Mouse (Mus musculus): ENCODE data around the gene Fkbp5. TPM values are rescaled to one million over a fixed set of nuclear protein-coding genes. Genes with fewer than 3 reads are reported as not detected.

Gene Fkbp5
- polyA plus RNA-seq, 1 experiment from 2014 or later: 27.3 TPM

DNA sequence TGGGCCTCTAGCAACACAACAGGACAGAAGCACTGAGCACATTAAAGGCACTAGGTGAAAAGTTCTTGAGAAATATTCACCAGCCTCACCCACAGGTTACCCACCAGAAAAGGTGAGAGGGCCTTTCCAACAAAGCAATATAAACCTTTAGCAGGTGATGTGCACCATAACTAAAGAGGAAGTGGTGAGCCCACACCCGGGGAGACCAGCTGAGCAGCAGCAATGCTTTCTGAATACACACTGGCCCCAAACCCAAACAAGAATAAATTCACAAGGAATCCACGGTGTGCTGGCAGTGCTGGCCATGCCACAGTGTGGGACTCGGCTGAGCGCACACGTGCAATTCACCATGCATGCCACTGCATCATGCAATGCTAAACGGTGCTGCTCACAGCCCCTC is 74.7 kb downstream of the Fkbp5 start:
- Histone ChIP-seq H3K9me3 (no peaks in the 10 kb centered on the region), H3K9ac (no peak overlapping the region), H3K4me1 (0 out of 2 replicates have a peak, but pooled peaks cover 1% of the 10 kb centered on the region), H3K4me2 (replicated peaks) (no peak overlapping the region), H3K27me3 (no peaks in the 10 kb centered on the region), H3K4me3 (no peak overlapping the region), H3K27ac (no peak overlapping the region), H3K36me3 (peaks cover 8% of the 10 kb centered on the region; the same call in 1 of the 2 replicates)
- WGBS: 87% methylated on average over 6 of the region's 6 CpGs
- no peak for ATAC-seq (ENCODE audit: low FRiP score, low read depth)

DNA sequence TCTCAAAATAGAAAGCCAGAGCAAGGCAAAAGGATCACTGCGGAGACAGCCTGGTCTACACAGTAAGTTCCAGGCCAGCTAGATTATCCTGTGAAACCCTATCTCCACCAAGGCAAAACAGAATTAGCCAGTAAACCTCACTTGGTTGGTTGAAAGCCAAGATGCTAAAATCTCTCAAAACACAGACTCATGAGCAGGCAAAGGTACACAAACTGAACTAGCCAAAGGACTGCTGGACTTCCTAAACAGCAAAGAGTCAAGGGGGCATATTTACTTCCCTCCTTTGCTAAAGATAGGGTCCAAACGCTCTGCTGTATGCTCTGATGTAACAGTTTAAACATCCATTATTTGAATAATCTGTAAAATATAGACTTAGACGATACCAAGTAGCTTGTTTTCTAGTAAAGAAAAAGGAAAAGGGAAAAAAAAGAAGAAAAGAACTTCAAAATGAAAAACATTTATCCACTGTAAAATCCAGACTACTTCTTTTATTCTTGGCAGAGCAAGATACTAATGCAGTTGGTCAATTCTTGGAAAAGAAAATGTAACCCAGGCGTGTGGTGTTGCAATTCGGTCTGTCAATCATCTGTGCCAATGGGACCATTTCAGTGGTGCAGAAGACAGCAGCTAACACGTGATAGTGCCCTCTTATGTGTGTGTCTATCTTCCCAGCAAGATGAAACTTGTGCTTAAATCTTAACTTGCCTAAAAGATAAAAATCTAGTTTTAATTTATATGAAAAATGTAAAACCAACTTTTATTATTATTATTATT is 78.8 kb downstream of the Fkbp5 start:
- Histone ChIP-seq H3K27ac (no peak overlapping the region), H3K4me2 (replicated peaks) (no peak overlapping the region), H3K4me3 (no peak overlapping the region), H3K27me3 (no peaks in the 10 kb centered on the region), H3K9ac (no peak overlapping the region), H3K4me1 (peaks cover 7% of the 10 kb centered on the region; the same call in 1 of the 2 replicates), H3K9me3 (no peaks in the 10 kb centered on the region), H3K36me3 (peaks cover 18% of the 10 kb centered on the region)
- 83% methylated on average over 6 of the region's 6 CpGs for WGBS
- ATAC-seq (ENCODE audit: low FRiP score, low read depth): no peak

- peaks cover 7% of the 10 kb centered on the region; the same call in 1 of the 2 replicates for H3K4me1 ChIP-seq
- H3K36me3 ChIP-seq: peaks cover 18% of the 10 kb centered on the region
- no peak overlapping the region for H3K27ac ChIP-seq
- no peak overlapping the region for H3K4me2 ChIP-seq (replicated peaks)
- no peak overlapping the region for H3K4me3 ChIP-seq
- H3K9me3 ChIP-seq: no peaks in the 10 kb centered on the region
- whole genome bisulfite sequencing: 92% methylated on average over 2 of the region's 2 CpGs
- no peaks in the 10 kb centered on the region for H3K27me3 ChIP-seq
- no peak overlapping the region for H3K9ac ChIP-seq
- no peak for ATAC-seq (ENCODE audit: low FRiP score, low read depth)
Observed at GRCm38 (mm10) chr17:28437938-28438337, 79.4 kb downstream of the Fkbp5 start.

DNA sequence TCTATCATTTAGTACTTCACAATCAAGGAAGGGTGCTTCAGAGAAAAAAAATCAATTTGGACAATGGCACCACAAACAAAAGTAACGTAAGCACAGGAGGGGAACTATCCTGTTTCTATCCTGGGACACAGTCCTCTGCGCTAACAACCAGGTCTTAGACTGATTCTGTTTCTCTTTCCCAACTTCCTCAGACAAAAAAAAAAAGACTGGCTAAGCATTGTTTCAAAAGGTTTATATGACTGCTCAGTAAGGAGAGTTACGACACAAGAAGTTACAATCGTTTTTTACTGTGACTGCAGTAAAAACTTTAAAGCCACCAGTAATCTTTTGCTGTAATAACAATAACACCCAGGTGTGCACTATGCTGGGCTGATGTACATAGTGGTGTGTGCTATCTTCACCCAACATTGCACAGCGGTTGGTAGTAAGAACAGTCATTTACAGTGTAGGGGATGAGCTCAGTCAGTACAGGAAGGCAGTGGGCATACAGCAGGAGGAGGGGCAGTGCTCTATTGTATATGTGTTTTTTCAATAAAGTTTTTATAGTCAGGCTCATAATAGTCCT is 82.3 kb downstream of the Fkbp5 start:
- H3K27me3 ChIP-seq: no peaks in the 10 kb centered on the region
- no peak overlapping the region for H3K9ac ChIP-seq
- peaks cover 15% of the 10 kb centered on the region; the same call in 1 of the 2 replicates for H3K4me1 ChIP-seq
- WGBS: 38% methylated on average over 5 of the region's 5 CpGs
- H3K36me3 ChIP-seq: peaks cover 18% of the 10 kb centered on the region
- ATAC-seq (ENCODE audit: low FRiP score, low read depth): no peak
- H3K4me2 ChIP-seq (replicated peaks): no peak overlapping the region
- H3K27ac ChIP-seq: no peak overlapping the region
- no peak overlapping the region for H3K4me3 ChIP-seq
- no peaks in the 10 kb centered on the region for H3K9me3 ChIP-seq

GRCm38 (mm10) chr17:28433029-28433428 is 84.3 kb downstream of the Fkbp5 start:
- no peaks in the 10 kb centered on the region for H3K27me3 ChIP-seq
- peaks cover 16% of the 10 kb centered on the region for H3K36me3 ChIP-seq
- ATAC-seq (ENCODE audit: low FRiP score, low read depth): no peak
- H3K4me2 ChIP-seq (replicated peaks): no peak overlapping the region
- no peaks in the 10 kb centered on the region for H3K9me3 ChIP-seq
- H3K9ac ChIP-seq: no peak overlapping the region
- peaks cover 15% of the 10 kb centered on the region for H3K4me1 ChIP-seq
- H3K27ac ChIP-seq: no peak overlapping the region
- WGBS: 90% methylated on average over 6 of the region's 6 CpGs
- no peak overlapping the region for H3K4me3 ChIP-seq

- Histone ChIP-seq H3K4me3 (no peak overlapping the region), H3K4me2 (replicated peaks) (no peak overlapping the region), H3K9ac (no peak overlapping the region), H3K9me3 (no peaks in the 10 kb centered on the region), H3K27me3 (no peaks in the 10 kb centered on the region), H3K36me3 (peaks cover 21% of the 10 kb centered on the region), H3K27ac (no peak overlapping the region), H3K4me1 (peaks cover 15% of the 10 kb centered on the region)
- WGBS: 80% methylated on average over 6 of the region's 6 CpGs
- ATAC-seq (ENCODE audit: low FRiP score, low read depth): no peak
Observed at GRCm38 (mm10) chr17:28431931-28432335, 85.4 kb downstream of the Fkbp5 start.

GRCm38 (mm10) chr17:28431038-28431437 is 86.3 kb downstream of the Fkbp5 start:
- H3K9ac ChIP-seq: no peak overlapping the region
- H3K36me3 ChIP-seq: peaks cover 24% of the 10 kb centered on the region
- H3K4me3 ChIP-seq: no peak overlapping the region
- no peaks in the 10 kb centered on the region for H3K9me3 ChIP-seq
- no peak for ATAC-seq (ENCODE audit: low FRiP score, low read depth)
- no peaks in the 10 kb centered on the region for H3K27me3 ChIP-seq
- no peak overlapping the region for H3K4me2 ChIP-seq (replicated peaks)
- no peak overlapping the region for H3K27ac ChIP-seq
- 77% methylated on average over 7 of the region's 7 CpGs for WGBS
- peaks cover 15% of the 10 kb centered on the region for H3K4me1 ChIP-seq

- Histone ChIP-seq H3K4me3 (no peak overlapping the region), H3K9ac (no peak overlapping the region), H3K27me3 (no peaks in the 10 kb centered on the region), H3K27ac (no peak overlapping the region), H3K4me1 (peaks cover 19% of the 10 kb centered on the region), H3K36me3 (peaks cover 26% of the 10 kb centered on the region), H3K4me2 (replicated peaks) (no peak overlapping the region), H3K9me3 (no peaks in the 10 kb centered on the region)
- ATAC-seq (ENCODE audit: low FRiP score, low read depth): no peak
- WGBS: 81% methylated on average over 15 of the region's 15 CpGs
Observed at GRCm38 (mm10) chr17:28428474-28429258, 88.7 kb downstream of the Fkbp5 start.

- Histone ChIP-seq H3K4me2 (replicated peaks) (no peak overlapping the region), H3K27ac (no peak overlapping the region), H3K9me3 (no peaks in the 10 kb centered on the region), H3K4me1 (peaks cover 19% of the 10 kb centered on the region), H3K4me3 (no peak overlapping the region), H3K36me3 (peaks cover 32% of the 10 kb centered on the region), H3K9ac (no peak overlapping the region), H3K27me3 (no peaks in the 10 kb centered on the region)
- WGBS: 89% methylated on average over 6 of the region's 6 CpGs
- no peak for ATAC-seq (ENCODE audit: low FRiP score, low read depth)
Observed at GRCm38 (mm10) chr17:28427666-28428065, 89.7 kb downstream of the Fkbp5 start.

DNA sequence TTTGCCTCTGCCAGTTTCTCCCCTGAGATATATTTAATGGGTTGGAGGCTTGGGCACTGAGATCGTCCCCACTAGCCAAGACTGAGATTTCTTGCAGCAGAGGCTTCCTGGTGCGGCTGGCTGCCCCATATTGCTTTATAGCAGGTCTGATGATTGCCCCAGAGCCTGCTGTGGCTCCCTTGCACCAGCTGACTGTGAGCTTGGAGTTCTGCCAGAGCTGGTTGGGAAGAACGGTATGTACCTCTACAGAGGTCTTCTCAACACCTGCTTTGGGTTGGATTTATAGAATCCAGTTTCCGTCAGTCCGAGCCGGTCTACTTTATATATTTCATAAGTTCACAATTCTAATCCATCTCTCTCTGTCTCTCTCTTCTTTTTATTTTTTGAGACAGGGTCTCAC is 93.0 kb downstream of the Fkbp5 start:
- 48% methylated on average over 6 of the region's 6 CpGs for WGBS
- Histone ChIP-seq H3K9me3 (no peaks in the 10 kb centered on the region), H3K4me2 (replicated peaks) (no peak overlapping the region), H3K4me1 (peaks cover 25% of the 10 kb centered on the region), H3K27me3 (no peaks in the 10 kb centered on the region), H3K9ac (no peak overlapping the region), H3K4me3 (no peak overlapping the region), H3K36me3 (peaks cover 35% of the 10 kb centered on the region), H3K27ac (no peak overlapping the region)
- ATAC-seq (ENCODE audit: low FRiP score, low read depth): no peak

DNA sequence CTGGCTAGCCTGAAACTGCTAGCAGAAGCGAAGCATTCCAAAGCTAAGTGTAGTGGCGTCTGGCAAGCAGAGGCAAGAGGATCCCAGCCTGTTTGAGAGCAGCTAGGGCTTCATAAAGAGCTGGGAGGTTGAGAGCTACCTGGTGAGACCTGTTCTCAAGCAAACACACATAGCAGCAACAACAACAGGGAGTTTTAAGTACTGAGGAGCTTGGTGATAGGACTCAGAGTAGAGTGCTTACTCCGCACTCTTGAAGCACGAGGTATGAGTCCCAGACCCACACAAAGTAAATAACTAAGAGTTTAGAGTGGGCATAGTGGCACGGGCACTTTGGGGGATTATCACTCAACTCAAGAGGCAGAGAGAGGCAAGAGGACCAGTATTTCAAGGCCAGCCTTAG is 96.3 kb downstream of the Fkbp5 start:
- Histone ChIP-seq H3K4me3 (no peak overlapping the region), H3K27me3 (no peaks in the 10 kb centered on the region), H3K9ac (no peak overlapping the region), H3K27ac (no peak overlapping the region), H3K4me2 (replicated peaks) (no peak overlapping the region), H3K4me1 (peaks cover 25% of the 10 kb centered on the region), H3K9me3 (no peaks in the 10 kb centered on the region), H3K36me3 (peaks cover 11% of the 10 kb centered on the region)
- no peak for ATAC-seq (ENCODE audit: low FRiP score, low read depth)
- 66% methylated on average over 5 of the region's 5 CpGs for WGBS

Data from limb, embryonic 13.5 days (tissue).